Mouse (Mus musculus) left cerebral cortex, adult 9 months (tissue): ENCODE results near the gene Clec12a.

Source experiments
- DNase-seq, 2 experiments: peaks; one replicate each; pipeline ENCODE4 v3.0.0; 2022; ENCODE audit warnings: low spot score in 2 of 2

Gene Clec12a

GRCm38 (mm10) chr6:129374937-129375471 is 32.5 kb downstream of the Clec12a start:
- no peak for DNase-seq

- DNase-seq, result no peak
These were observed 38.0 kb downstream of the Clec12a start for GRCm38 (mm10) chr6:129380454-129380853.

DNA sequence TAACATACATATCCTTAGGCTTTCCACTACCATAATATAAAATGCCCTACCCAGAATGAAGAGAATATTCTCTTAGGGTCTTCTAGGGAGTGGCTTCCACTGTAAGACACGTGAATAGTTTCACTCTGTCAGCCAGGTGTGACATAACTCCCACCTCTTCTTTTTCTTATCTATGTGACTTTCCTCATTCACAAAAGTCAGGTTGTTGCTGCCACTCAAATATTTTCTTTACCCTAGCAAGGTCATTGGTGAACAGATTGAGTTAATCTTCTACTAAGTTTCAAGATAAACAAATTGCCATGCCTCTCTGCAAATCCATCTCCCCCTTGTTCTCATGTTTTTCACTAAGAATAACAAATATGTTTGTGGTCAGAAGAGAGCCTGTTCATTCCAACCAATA is 39.2 kb downstream of the Clec12a start:
- no peak for DNase-seq

GRCm38 (mm10) chr6:129383466-129383865 is 41.0 kb downstream of the Clec12a start:
- DNase-seq, result no peak

DNA sequence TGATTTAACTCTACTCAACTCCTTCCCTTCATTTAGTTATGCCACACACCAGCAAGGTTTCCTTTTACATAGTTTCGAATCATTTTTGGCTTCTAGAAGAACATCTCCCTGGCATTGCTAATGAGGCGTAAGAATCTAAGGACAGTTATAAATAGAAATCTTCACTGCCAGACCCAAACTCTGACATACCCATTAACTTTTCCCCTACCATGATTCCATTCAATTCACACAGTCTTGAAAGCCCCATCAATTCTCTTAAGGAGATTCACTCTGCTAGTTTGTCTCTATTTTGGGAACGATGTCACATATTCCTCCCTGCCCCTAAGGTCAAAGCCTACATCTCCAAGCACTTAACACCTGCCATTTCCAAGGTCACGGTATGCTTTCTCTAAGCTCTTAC is 42.5 kb downstream of the Clec12a start:
- no peak for DNase-seq

DNA sequence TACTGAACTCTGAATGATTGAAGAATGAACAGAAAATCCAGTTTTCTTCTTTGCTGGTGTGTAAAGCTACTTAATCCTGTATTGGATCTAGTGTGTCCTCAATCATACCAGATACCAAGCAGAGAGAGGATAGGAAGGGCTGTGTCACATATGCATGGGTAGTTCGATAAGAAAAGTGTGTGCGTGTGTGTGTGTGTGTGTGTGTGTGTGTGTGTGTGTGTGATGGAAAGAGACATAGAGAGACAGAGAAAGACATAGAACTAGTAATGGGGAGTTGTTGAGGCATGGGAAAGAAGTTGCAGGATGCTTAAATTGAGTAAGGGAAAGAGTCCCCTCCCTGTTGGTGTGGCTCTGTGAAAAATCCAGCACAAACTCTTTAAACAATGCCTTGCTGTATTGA is 43.3 kb downstream of the Clec12a start, which contains the start of gene Clec12b:
Clec12b (minus strand) TSS at position 101 of the 400 bp plus-strand sequence.
- no peak for DNase-seq

DNA sequence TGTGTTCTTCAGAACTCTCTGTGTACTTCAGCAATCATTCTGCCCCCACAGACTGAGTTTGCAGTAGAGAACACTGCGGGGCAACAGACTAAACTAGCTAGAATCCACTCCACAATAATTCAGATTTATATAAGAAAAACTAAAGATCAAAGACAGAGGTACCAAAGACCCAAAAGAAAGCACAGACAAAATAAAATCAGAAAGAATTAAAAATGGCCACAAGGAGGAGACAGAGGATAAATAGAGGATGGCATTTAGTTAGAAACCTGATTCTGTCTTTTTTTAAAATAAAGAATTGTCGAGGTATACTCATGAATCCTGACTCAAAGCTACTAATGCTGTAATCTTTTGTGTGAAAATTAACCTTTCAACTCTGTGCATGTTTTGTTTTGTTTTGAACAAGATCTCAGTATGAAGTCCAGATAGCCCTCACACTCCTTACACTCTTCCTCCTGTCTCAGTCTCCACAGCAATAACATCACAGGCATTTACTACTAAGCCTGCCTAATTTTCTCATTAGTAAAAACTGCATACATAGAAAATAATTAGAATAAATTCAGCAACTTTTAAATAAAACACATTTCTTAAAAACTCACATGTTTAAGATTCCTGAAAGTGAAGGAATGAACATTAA is 50.7 kb downstream of the Clec12a start:
- no peak for DNase-seq

DNA sequence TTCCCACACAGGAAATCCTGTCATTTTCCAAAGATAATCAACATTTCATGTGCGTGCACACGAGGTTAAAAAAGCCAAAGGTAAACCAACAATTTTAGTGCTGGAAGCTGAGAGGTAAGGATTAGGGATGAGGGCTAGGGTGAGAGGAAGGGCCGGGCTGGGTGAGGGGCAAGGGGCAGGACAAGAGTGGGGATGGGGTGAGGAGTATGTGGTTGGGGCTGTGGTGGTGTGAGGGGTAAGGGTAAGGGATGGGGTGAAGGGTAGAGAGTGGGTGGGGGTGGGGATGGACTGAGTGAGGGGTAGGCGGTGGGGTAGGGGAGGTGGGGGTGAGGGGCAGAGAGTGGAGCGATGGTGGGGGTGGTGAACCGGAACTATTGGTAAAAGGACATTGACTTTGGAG is 51.2 kb downstream of the Clec12a start:
- no peak for DNase-seq

GRCm38 (mm10) chr6:129396997-129397396 is 54.5 kb downstream of the Clec12a start, which contains the start of gene Clec1b:
Gene Clec1b (plus strand): TSS chr6:129397297.
- no peak for DNase-seq

DNA sequence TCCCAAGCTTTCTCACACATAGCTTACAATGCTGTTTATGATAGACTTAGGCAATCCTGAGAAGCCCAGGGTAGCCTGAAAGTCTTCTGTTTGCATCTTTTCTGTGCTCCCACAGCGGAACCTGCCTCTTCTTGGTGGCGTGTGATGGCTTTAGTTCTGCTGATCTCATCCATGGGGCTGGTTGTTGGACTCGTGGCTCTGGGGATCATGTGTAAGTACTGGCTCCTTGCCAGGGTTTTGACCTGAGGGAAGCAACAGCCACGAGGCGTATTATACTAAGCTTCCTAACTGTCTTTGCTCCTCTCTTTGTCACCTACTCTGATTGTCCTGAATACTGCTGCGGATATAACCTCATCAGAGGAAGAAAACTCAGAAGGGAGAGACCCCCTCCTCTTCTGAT is 57.5 kb downstream of the Clec12a start:
- DNase-seq, result no peak

DNA sequence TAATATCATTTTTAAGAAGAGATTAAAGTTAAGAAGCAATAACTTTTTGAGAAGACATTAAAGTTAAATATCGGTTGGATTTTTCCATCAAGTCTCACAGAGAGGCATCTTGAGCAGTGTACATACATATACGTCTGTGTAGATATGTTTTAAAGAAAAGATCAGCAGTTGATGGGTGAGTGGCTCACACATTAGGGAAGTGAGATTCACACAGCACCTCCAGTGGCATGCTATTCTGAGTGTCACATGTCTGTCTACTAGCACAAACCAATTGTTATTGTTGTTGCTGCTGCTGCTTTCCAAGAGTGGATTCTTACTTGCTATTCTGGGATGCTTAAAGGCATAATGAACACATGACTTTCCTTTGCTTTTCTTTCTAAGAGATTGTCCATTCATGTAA is 59.9 kb downstream of the Clec12a start:
- DNase-seq, result no peak

- no peak for DNase-seq
These were observed 60.9 kb downstream of the Clec12a start for GRCm38 (mm10) chr6:129403391-129403790.

DNA sequence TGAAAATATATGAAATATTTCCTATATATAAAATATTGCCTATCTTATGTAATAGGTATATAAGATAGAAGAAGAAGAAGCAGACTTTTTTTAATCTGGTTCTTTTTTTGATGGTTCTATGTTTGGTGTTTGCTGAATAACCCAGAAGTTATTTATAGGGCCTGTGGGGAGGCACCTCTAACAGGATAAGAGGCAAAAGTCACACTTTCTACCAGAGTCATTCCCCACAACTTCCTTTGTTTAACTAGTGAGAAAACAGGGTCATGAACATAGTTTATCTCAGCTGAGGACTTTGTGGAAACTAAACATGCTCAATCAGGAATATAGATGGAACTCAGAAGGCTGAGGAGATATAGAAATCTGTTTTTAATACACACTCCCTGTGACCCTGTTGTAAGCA is 63.5 kb downstream of the Clec12a start:
- no peak for DNase-seq

DNA sequence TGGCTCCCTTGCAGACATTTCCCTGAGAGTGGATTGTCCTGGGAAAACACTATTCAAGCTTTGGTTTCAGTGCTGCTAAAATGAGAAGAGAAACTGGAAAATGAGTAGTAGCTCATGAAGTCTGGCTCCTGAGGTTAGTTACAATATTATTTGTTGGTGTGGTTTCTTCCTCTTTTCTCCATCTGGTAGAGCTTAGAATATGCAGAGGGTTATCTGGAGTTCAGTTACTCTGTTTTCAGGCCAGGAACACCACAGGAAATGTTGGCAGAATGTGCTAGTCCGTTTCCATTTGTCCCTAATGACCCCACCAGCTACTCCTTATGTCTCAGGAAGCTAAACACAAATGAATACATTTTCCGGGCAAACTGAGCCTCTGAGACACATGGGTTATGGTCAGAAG is 64.8 kb downstream of the Clec12a start:
- DNase-seq, result no peak

DNA sequence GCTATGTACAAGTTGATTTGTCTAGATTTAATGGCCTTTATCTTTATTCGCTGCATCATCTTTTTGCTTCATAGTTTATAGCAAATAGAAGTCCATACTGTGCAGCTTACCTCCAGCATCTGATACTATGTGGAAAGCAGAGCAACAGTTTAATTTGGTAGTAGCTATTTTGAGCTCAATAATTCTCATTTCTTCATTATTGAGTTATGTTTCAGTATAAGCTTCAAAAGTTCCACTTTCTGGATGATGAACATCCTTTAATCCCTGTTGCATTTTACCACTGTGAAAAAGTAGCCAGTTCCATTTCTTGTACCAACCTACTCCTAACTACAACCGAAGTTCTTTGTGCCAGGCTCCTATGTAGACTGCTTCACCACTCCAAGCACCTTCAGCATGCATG is 66.1 kb downstream of the Clec12a start, which contains the start of gene Clec9a:
Clec9a (plus strand) TSS at position 301 of the 400 bp plus-strand sequence.
- no peak for DNase-seq

GRCm38 (mm10) chr6:129414177-129414576 is 71.7 kb downstream of the Clec12a start:
- no peak for DNase-seq
